ENCODE assay signal across 23 mouse cellular contexts in genomic region chr2:152911031-152911430, GRCm38 (mm10). TPM values are rescaled to one million over a fixed set of nuclear protein-coding genes. Genes with fewer than 3 reads are reported as not detected.
DNase-seq lines count a peak whose midpoint lies in the region; ATAC-seq and TF ChIP-seq lines count a peak whose summit lies in the region.
"Had no signal": no experiment of that assay in that cellular context is flagged by ENCODE, and none has a peak within 500 bp of the region (broad histone marks: within the 10 kb centered on the region; RNA-seq: fewer than 3 reads in every experiment).

TSS of gene Mylk2 (plus strand) at chr2:152911352.

- no peak within 1 kb of the TSS for H3K27ac ChIP-seq in cerebellum, adult 2 months (ENCODE audit: insufficient read depth, low read length)
- H3K27ac ChIP-seq in kidney, postnatal 0 days, result no peak within 1 kb of the TSS
- H3K27ac ChIP-seq: embryonic facial prominence, embryonic 12.5 days; liver, embryonic 13.5 days; lung, embryonic 15.5 days; macrophage; midbrain, embryonic 13.5 days; stomach, postnatal 0 days had no signal

- no peaks in the 10 kb centered on the region for H3K9me3 ChIP-seq in kidney, postnatal 0 days (replicated peaks; ENCODE audit: low read length)
- H3K9me3 ChIP-seq: embryonic facial prominence, embryonic 12.5 days; liver, embryonic 13.5 days; lung, embryonic 15.5 days; midbrain, embryonic 13.5 days had no signal

- H3K36me3 ChIP-seq in kidney, postnatal 0 days (ENCODE audit: insufficient read depth, low read length), result no peaks in the 10 kb centered on the region
- H3K36me3 ChIP-seq: embryonic facial prominence, embryonic 12.5 days; liver, embryonic 13.5 days; lung, embryonic 15.5 days; midbrain, embryonic 13.5 days had no signal

- H3K27me3 ChIP-seq in cerebellum, adult 2 months (ENCODE audit: control insufficient read depth, insufficient read depth, low read length), result no peaks in the 10 kb centered on the region
- H3K27me3 ChIP-seq in kidney, postnatal 0 days (ENCODE audit: insufficient read depth, low read length), result no peaks in the 10 kb centered on the region

- no peak for ATAC-seq in cerebellum, adult (ENCODE audit: insufficient number of reproducible peaks, low FRiP score, low TSS enrichment)
- ATAC-seq in kidney, postnatal 0 days (replicated peaks; ENCODE audit: low FRiP score, low read depth), result 0 out of 2 replicates have a peak, but pooled peaks have one; percentile 8
- ATAC-seq: forebrain, postnatal 0 days; inflammation-experienced regulatory T-cells, adult 6 months; midbrain, embryonic 13.5 days had no signal

- H3K4me2 ChIP-seq in kidney, postnatal 0 days (ENCODE audit: low read length), result no peak within 1 kb of the TSS
- H3K4me2 ChIP-seq: embryonic facial prominence, embryonic 12.5 days; liver, embryonic 13.5 days; lung, embryonic 15.5 days; midbrain, embryonic 13.5 days had no signal

- no peak for TF ChIP-seq POLR2A in cerebellum, adult 2 months (IDR thresholded peaks at IDR 0.05; ENCODE audit: borderline replicate concordance, insufficient read depth, low read length)

- H3K4me3 ChIP-seq in cerebellum, adult 2 months (replicated peaks; ENCODE audit: insufficient read depth, low read depth, low read length), result no peak within 1 kb of the TSS
- no peak within 1 kb of the TSS for H3K4me3 ChIP-seq in kidney, postnatal 0 days (replicated peaks; ENCODE audit: low read depth, low read length)
- H3K4me3 ChIP-seq: embryonic facial prominence, embryonic 12.5 days; liver, embryonic 13.5 days; lung, embryonic 15.5 days; midbrain, embryonic 13.5 days had no signal

- intact Hi-C loops in gastrocnemius, postnatal 36 days (cut with DNase I), result no loop called here

- TF ChIP-seq CTCF in cerebellum, adult 2 months (IDR thresholded peaks at IDR 0.05; ENCODE audit: borderline replicate concordance, insufficient read depth, low read depth, low read length), result no peak
- no peak for TF ChIP-seq CTCF in kidney, postnatal 0 days (IDR thresholded peaks at IDR 0.05; ENCODE audit: low read depth)

- H3K9ac ChIP-seq in kidney, postnatal 0 days (ENCODE audit: low read depth, low read length), result no peak within 1 kb of the TSS
- H3K9ac ChIP-seq: embryonic facial prominence, embryonic 12.5 days; forebrain, postnatal 0 days; liver, embryonic 13.5 days; lung, embryonic 15.5 days; midbrain, embryonic 13.5 days had no signal

- H3K4me1 ChIP-seq in cerebellum, adult 2 months (ENCODE audit: control insufficient read depth, insufficient read depth, low read length), result peaks cover 29% of the 10 kb centered on the region
- peaks cover 3% of the 10 kb centered on the region; the same call in 1 of the 2 replicates for H3K4me1 ChIP-seq in kidney, postnatal 0 days (replicated peaks; ENCODE audit: insufficient read depth, low read length)

- peak; percentile 55 to 59 for DNase-seq in cerebellum, adult 2 months
- no peak for DNase-seq in kidney, postnatal 0 days (ENCODE audit: low spot score)
- no peak for DNase-seq in kidney, postnatal 4 days
- DNase-seq in gastrocnemius, postnatal 36 days, result peak; percentile 77 to 79
- peak; percentile 96 for DNase-seq in skeletal muscle tissue, adult 2 months (ENCODE audit: low read depth, low spot score)
- no peak for DNase-seq in MN1 (ENCODE audit: low spot score)
- DNase-seq in adrenal gland, adult 2 months, result no peak
- DNase-seq: adrenal gland, postnatal 14 days; forebrain, postnatal 0 days; kidney, adult 8-10 months; liver, embryonic 13.5 days had no signal

- WGBS in cerebellum, adult 2 months, result 7% methylated on average over 12 of the region's 12 CpGs
- WGBS in kidney, postnatal 0 days, result 15% methylated on average over 12 of the region's 12 CpGs

RNA-seq across cellular contexts. Expression of gene Mylk2, which starts in this region (rescaled TPM):
- not detected in 2 replicates for polyA plus RNA-seq in cerebellum, adult 2 months (2012; rRNA removed)
- polyA plus RNA-seq in kidney, postnatal 0 days (2015; fragmentation: Nextera tagmentation; extraction: Ambion mirVana), result 0.14 and 0.21 TPM in 2 replicates
- total RNA-seq in gastrocnemius, postnatal 36 days (2021), result 100 to 1,000 TPM; 443 to 553 TPM
- not detected for total RNA-seq in adrenal gland, adult 2 months (2021)
- polyA plus RNA-seq in adrenal gland, adult 2 months (2012; rRNA removed), result not detected in 2 replicates
- total RNA-seq: adrenal gland, postnatal 14 days; common myeloid progenitor, adult 5-6 weeks; layer of hippocampus, postnatal 25 days; left cerebral cortex, postnatal 14 days had no signal
- polyA plus RNA-seq: forebrain, postnatal 0 days; heart, embryonic 14.5 days; hindbrain, embryonic 11.5 days; inflammation-experienced regulatory T-cells, adult 6 months; liver, embryonic 13.5 days; macrophage had no signal

Comparison
In these comparisons a context has a peak if more than half of its experiments do, and no peak if none do; other contexts are left out.
1. RNA of gene Mylk2 (total RNA-seq): 443 to 553 TPM in gastrocnemius, postnatal 36 days; not detected in adrenal gland, adult 2 months; every median in the first group is over 100 times any median in the second.
2. Peak in DNase-seq in cerebellum, adult 2 months; RNA of the gene not detected or under 1 TPM.
3. Peak in ATAC-seq in kidney, postnatal 0 days; RNA of the gene not detected or under 1 TPM.
4. DNase-seq: peak in gastrocnemius, postnatal 36 days (2 of 2) and skeletal muscle tissue, adult 2 months (single experiment); none in kidney, postnatal 0 days (single experiment), kidney, postnatal 4 days (0 of 2), MN1 (single experiment) and adrenal gland, adult 2 months (single experiment).